Mouse (Mus musculus) lung, embryonic 14.5 days (tissue): Measurements from ENCODE around the gene Sufu. TPM values are rescaled to one million over a fixed set of nuclear protein-coding genes. Genes with fewer than 3 reads are reported as not detected.

Experiments used
- ATAC-seq: fragments of 200-750 bp; cut with Nextera tagmentation; 2 replicates; pipeline ENCODE4 v1.8.0; 2017; ENCODE audit warnings: mild to moderate bottlenecking, moderate TSS enrichment, moderate library complexity; ENCODE audit not compliant: insufficient read depth
- DNase-seq: peaks from one replicate; pipeline ENCODE4 v3.0.0-alpha.2; 2015
- H3K27ac ChIP-seq: fragments of 300-500 bp; sonication (generic); 2 replicates; pipeline ENCODE4 v1.5.1; 2014; ENCODE audit warnings: low read depth, mild to moderate bottlenecking, moderate library complexity
- H3K27me3 ChIP-seq: fragments of 300-500 bp; sonication (generic); 2 replicates; pipeline ENCODE4 v1.6.1; 2014; ENCODE audit warnings: low read length, control low read depth; ENCODE audit not compliant: insufficient read depth
- H3K36me3 ChIP-seq: fragments of 300-500 bp; sonication (generic); 2 replicates; pipeline ENCODE4 v1.6.1; 2014; ENCODE audit warnings: control low read depth; ENCODE audit not compliant: insufficient read depth
- H3K4me1 ChIP-seq: fragments of 300-500 bp; sonication (generic); 2 replicates; pipeline ENCODE4 v1.6.1; 2014; ENCODE audit warnings: antibody characterized with exemption, control low read depth; ENCODE audit not compliant: insufficient read depth
- H3K4me2 ChIP-seq: fragments of 300-500 bp; sonication (generic); 2 replicates; pipeline ENCODE4 v1.6.1; 2014; ENCODE audit warnings: mild to moderate bottlenecking
- H3K4me3 ChIP-seq: fragments of 300-500 bp; sonication (generic); 2 replicates; pipeline ENCODE4 v1.5.1; 2014; ENCODE audit warnings: low read depth, low read length
- H3K9ac ChIP-seq: fragments of 300-500 bp; sonication (generic); 2 replicates; pipeline ENCODE4 v1.6.1; 2014
- H3K9me3 ChIP-seq: fragments of 300-500 bp; sonication (generic); 2 replicates; pipeline ENCODE4 v1.6.1; 2016; ENCODE audit warnings: low read depth, low read length, control low read depth
- CTCF ChIP-seq: IDR thresholded peaks from 2 replicates; pipeline ENCODE4 v1.5.1; 2016; ENCODE audit warnings: antibody characterized with exemption, low read depth
- WGBS: fragments of 180-500 bp; shearing (Covaris S2); extraction: QIAGEN DNeasy Blood & Tissue Kit; methylation state at CpG from one replicate; pipeline ENCODE4 v1.1.7; 2014; 5-methylcytosine and 5-hydroxymethylcytosine counted together
- polyA plus RNA-seq: library from polyadenylated mRNA; unstranded; fragments of >200 nt; fragmentation: Nextera tagmentation; extraction: Ambion mirVana; gene quantifications from 2 replicates; pipeline ENCODE4 v1.2.1, GENCODE M21; 2014

Sufu gene
- polyA plus RNA-seq, 1 experiment from 2014 or later: 47.5 TPM

DNA sequence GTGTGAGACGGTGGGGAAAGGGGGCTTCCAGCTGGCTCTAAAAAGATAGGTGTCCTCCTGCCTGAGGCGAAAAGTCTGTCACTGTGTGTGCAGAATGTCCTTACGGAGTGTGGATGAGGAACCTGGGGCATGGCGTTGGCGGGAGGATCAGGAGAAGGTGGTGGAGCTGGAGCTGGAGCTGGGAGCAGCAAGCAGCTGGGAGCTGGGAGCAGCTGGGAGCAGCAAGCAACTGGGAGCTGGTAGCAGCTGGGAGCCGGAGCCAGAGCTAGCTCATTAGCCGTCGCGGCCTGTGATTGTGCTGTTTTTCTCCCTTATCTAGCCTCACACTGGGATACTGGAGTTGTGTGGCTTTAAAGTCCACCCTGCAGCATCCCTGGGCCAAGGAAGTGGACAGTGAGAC is 19.6 kb downstream of the Sufu start:
- Histone ChIP-seq H3K27me3 (no peaks in the 10 kb centered on the region), H3K9ac (no peak overlapping the region), H3K27ac (no peak overlapping the region), H3K4me1 (0 out of 2 replicates have a peak, but pooled peaks cover 2% of the 10 kb centered on the region), H3K36me3 (no peaks in the 10 kb centered on the region), H3K9me3 (no peaks in the 10 kb centered on the region), H3K4me2 (no peak overlapping the region), H3K4me3 (no peak overlapping the region)
- no peak for ATAC-seq
- no peak for TF ChIP-seq CTCF
- WGBS: 71% methylated on average over 9 of the region's 9 CpGs
- DNase-seq: no peak

DNA sequence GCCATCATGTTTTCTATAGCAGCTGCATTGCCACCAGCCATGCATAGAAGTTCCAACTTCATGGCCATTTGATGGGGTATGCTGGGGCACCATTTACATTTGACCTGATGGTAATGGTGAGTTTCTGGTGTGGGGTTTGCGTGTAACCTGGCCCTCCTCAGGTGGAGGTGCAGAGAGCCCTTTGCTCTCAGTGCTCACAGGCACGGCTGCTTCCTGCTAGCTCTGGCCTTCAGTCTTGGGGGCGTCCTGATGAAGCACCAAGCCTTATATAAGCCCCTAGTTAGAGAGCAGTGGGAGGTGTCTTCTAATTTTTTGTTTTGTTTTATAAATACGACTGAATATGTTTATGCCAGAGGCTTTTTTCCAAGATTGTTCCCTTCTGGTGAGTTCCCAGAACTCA is 21.4 kb downstream of the Sufu start:
- no peaks in the 10 kb centered on the region for H3K27me3 ChIP-seq
- ATAC-seq (no peak), DNase-seq (no peak)
- peaks cover 18% of the 10 kb centered on the region; the same call in 1 of the 2 replicates for H3K4me1 ChIP-seq
- no peaks in the 10 kb centered on the region for H3K9me3 ChIP-seq
- H3K36me3 ChIP-seq: no peaks in the 10 kb centered on the region
- no peak overlapping the region for H3K9ac ChIP-seq
- 69% methylated on average over 4 of the region's 4 CpGs for WGBS
- H3K27ac ChIP-seq: no peak overlapping the region
- no peak for TF ChIP-seq CTCF
- no peak overlapping the region for H3K4me3 ChIP-seq
- no peak overlapping the region for H3K4me2 ChIP-seq

DNA sequence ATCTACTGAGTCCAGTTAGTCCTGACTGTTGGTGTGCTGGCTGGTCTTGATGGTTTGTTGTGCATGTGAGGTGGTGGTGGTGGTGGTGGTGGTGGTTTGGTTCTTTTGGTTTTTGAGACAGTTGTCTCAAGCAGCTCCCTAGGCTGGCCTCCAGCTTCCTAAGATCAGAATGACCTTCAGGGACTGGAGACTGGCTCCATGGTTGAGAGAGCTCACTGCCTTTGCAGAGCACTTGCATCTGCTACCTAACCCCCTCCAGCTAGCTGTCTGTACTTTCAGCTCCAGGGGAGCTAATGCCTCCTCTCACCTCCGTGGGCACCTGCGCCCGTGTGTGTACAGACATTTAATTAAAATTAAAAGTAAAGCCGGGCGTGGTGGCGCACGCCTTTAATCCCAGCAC is 23.7 kb downstream of the Sufu start:
- Histone ChIP-seq H3K4me3 (no peak overlapping the region), H3K4me2 (no peak overlapping the region), H3K9ac (no peak overlapping the region), H3K27me3 (no peaks in the 10 kb centered on the region), H3K9me3 (no peaks in the 10 kb centered on the region), H3K4me1 (peaks cover 24% of the 10 kb centered on the region; the same call in 1 of the 2 replicates), H3K36me3 (peaks cover 7% of the 10 kb centered on the region), H3K27ac (no peak overlapping the region)
- no peak for TF ChIP-seq CTCF
- ATAC-seq (no peak), DNase-seq (no peak)
- 91% methylated on average over 7 of the region's 7 CpGs for WGBS

DNA sequence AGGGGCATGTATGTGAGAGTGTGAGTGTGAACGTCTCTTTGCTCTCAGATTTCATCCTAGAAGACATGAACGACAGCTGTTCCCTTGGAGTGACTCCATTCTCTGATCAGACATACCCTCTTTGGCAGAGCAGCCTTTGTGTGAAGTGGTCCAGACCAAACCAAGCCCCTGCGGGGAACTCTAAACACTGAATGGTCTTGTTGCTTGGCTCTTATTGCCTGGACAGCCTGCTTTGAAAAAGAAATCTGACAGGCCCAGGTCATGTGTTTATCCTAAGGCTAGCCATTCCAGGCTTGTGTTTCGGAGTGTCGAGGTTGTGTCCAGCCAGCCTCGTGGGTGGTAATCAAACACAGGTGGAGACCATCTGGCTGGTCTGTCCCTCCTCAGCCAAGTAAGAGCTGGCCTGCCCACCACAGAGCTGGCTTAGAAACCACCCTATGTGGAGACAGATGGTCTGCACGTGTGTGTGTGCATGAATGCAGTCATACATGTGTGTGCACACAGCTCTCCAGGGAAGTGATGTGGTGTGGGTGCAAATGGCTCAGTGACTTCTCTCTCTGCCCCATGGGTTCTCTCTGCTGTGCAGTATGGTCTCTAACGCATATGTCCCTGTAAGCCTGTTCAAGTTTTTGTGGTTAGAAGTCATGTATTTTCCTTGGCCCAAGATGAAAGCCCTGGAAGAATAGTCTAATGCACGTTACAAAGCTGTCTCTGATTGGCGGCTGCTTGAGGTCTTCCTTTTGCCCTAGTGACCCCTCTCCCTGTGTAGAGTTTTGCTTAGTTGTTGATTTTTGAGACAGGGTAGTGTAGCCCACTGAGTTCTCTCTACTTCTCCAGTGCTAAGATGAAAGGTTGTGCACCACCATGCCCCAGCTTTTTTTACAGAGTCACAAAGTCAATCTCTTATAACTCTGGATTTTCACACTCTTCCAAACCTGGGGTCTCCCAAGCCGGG is 26.0 kb downstream of the Sufu start:
- peak; percentile 78 for DNase-seq
- Histone ChIP-seq H3K4me1 (peaks cover 24% of the 10 kb centered on the region; the same call in 1 of the 2 replicates), H3K27me3 (no peaks in the 10 kb centered on the region), H3K9ac (no peak overlapping the region), H3K27ac (peak overlapping the region; percentile 78), H3K36me3 (peaks cover 17% of the 10 kb centered on the region), H3K4me3 (no peak overlapping the region), H3K9me3 (no peaks in the 10 kb centered on the region), H3K4me2 (no peak overlapping the region; the same call in 1 of the 2 replicates)
- WGBS: 26% methylated on average over 11 of the region's 11 CpGs
- ATAC-seq: peak; percentile 92
- no peak for TF ChIP-seq CTCF

DNA sequence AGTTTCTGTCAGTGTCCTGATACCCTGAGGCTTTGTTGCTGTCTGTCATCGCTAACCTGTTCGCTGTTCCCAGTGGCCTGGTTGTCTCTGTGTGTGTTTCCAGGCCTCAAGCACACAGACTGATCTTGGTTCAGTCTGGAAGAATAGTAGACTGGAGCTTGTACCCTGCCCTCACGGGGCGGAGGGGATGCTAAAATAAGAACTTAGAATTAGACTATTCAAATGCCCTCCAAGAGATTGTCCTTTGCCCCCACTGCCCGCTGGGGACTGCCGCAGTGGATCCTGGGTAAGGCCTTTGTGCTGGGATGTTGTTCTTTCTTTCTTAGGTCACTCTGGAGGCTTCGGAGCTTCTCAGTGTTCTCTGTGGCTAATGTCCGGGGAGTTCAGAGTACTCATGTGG is 28.6 kb downstream of the Sufu start:
- Histone ChIP-seq H3K36me3 (peaks cover 28% of the 10 kb centered on the region), H3K9ac (no peak overlapping the region), H3K27ac (no peak overlapping the region), H3K4me1 (peaks cover 22% of the 10 kb centered on the region; the same call in 1 of the 2 replicates), H3K4me3 (no peak overlapping the region), H3K4me2 (no peak overlapping the region), H3K9me3 (no peaks in the 10 kb centered on the region), H3K27me3 (no peaks in the 10 kb centered on the region)
- TF ChIP-seq CTCF: no peak
- DNase-seq (no peak), ATAC-seq (no peak)
- 92% methylated on average over 8 of the region's 8 CpGs for WGBS

DNA sequence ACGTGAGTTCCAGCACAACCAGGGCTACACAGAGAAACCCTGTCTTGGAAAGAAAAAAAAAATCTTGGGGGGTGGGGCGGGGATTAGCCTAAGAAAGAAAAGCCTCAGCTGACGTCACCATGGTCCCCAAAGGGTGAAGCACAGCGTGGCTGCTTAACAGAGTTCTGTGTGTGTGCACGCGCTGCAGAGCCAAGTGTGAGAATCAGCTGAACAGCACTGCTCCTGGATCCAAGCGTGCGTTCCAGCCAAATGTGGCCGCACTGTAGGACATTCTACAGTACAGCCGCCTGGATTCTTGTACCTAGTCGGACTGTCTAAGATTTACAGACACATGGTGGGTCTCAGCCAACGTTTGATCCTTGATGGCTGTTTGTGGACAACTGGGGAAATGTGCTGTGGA is 29.8 kb downstream of the Sufu start:
- H3K27ac ChIP-seq: no peak overlapping the region
- H3K9me3 ChIP-seq: no peaks in the 10 kb centered on the region
- WGBS: 81% methylated on average over 12 of the region's 12 CpGs
- H3K4me1 ChIP-seq: peaks cover 20% of the 10 kb centered on the region; the same call in 1 of the 2 replicates
- no peak for DNase-seq
- H3K4me3 ChIP-seq: no peak overlapping the region
- TF ChIP-seq CTCF: no peak
- ATAC-seq: no peak
- H3K36me3 ChIP-seq: peaks cover 28% of the 10 kb centered on the region
- no peaks in the 10 kb centered on the region for H3K27me3 ChIP-seq
- no peak overlapping the region for H3K4me2 ChIP-seq
- H3K9ac ChIP-seq: no peak overlapping the region

DNA sequence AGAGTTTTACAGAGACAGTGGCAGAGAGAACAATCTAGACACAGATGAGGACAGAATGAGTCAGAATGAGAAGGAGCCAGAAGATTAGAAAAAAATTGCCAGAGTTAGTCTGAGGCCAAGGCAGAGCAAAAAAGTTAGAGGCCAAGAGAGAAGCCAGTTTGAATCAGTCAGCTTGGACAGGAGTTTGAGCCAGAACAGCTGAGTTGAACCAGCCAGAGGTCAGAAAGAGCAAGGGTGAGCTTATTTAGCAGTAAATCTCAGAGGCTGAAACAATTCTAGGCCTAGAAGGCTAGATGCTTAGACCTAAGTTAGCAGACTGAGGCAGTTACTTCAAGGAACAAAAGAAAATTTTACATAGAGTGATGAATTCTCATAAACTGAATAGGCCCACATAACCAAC is 32.6 kb downstream of the Sufu start:
- Histone ChIP-seq H3K4me2 (no peak overlapping the region), H3K27ac (no peak overlapping the region), H3K9ac (no peak overlapping the region), H3K4me3 (no peak overlapping the region), H3K4me1 (no peaks in the 10 kb centered on the region), H3K27me3 (no peaks in the 10 kb centered on the region), H3K9me3 (no peaks in the 10 kb centered on the region), H3K36me3 (peaks cover 28% of the 10 kb centered on the region)
- DNase-seq (no peak), ATAC-seq (no peak)
- no peak for TF ChIP-seq CTCF
